Mouse (Mus musculus): Measurements from ENCODE around the gene Sprr1b.
"Not testable (repeated sequence)": the region's sequence is repeated elsewhere in the genome, so short reads cannot be mapped to it uniquely, and the experiment has no call there.

Gene Sprr1b

GRCm38 (mm10) chr3:92438689-92439088, at the start of gene Sprr1b:
TSS of gene Sprr1b (minus strand) at chr3:92438789.
- DNase-seq, result no peak

- DNase-seq, result no peak
These were observed 47.7 kb upstream of the Sprr1b start for GRCm38 (mm10) chr3:92486307-92486706.

GRCm38 (mm10) chr3:92485863-92486262, 47.3 kb upstream of the Sprr1b start, which contains the start of gene Sprr1a:
TSS of gene Sprr1a (minus strand) at chr3:92485895.
- no peak for DNase-seq

- DNase-seq, result not testable (repeated sequence)
These were observed 42.7 kb upstream of the Sprr1b start for GRCm38 (mm10) chr3:92481249-92481648.

GRCm38 (mm10) chr3:92470111-92470510, 31.5 kb upstream of the Sprr1b start:
- DNase-seq, result no peak

GRCm38 (mm10) chr3:92467424-92467823, 28.8 kb upstream of the Sprr1b start:
- DNase-seq, result no peak

- no peak for DNase-seq
These were observed 28.0 kb upstream of the Sprr1b start for GRCm38 (mm10) chr3:92466576-92466975.

- DNase-seq, result no peak
These were observed 20.0 kb upstream of the Sprr1b start, which contains the start of gene Sprr3 for GRCm38 (mm10) chr3:92458620-92459019. TSS of gene Sprr3 (minus strand) at chr3:92458720.

- no peak for DNase-seq
These were observed 16.6 kb upstream of the Sprr1b start for GRCm38 (mm10) chr3:92455151-92455550.

- DNase-seq, result no peak
These were observed 1.6 kb upstream of the Sprr1b start for GRCm38 (mm10) chr3:92440177-92440576.

- DNase-seq, result no peak
These were observed 6.3 kb downstream of the Sprr1b start, which contains the start of gene Sprr2k for GRCm38 (mm10) chr3:92432282-92432681. TSS of gene Sprr2k (plus strand) at chr3:92432582.

- no peak for DNase-seq
These were observed 9.3 kb downstream of the Sprr1b start, which contains the start of gene Gm9774 for GRCm38 (mm10) chr3:92429323-92429722. TSS of gene Gm9774 (minus strand) at chr3:92429423.

- DNase-seq, result no peak
These were observed 20.8 kb downstream of the Sprr1b start, which contains the start of gene Sprr2j-ps for GRCm38 (mm10) chr3:92417782-92418181. TSS of gene Sprr2j-ps (plus strand) at chr3:92418082.

GRCm38 (mm10) chr3:92407691-92408090, 30.9 kb downstream of the Sprr1b start, which contains the start of gene Sprr2i:
TSS of gene Sprr2i (plus strand) at chr3:92407991.
- DNase-seq, result no peak

- no peak for DNase-seq
These were observed 44.3 kb downstream of the Sprr1b start for GRCm38 (mm10) chr3:92394301-92394700.
